Comparison of ENCODE assay signal across 8 mouse cellular contexts in the genomic region with DNA sequence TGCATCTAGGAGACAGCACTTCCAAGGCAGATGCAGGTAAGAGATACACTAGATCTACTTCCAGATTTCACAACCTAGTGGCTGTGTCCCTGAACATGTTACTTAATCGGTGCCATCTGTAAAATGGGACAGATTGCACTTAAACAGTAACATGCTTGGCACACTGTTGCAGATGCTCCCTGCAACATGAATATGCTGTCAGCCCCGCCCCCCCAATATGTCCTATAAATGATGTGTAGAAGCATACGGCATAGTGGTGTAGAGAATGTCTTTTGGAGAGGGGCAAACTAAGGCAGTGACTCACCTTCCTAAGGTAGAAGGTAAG. TPM values are rescaled to one million over a fixed set of nuclear protein-coding genes. Genes with fewer than 3 reads are reported as not detected.
DNase-seq lines count a peak whose midpoint lies in the region; ATAC-seq and TF ChIP-seq lines count a peak whose summit lies in the region.

No protein-coding gene starts in this region.

- H3K4me2 ChIP-seq in embryonic facial prominence, embryonic 14.5 days (ENCODE audit: low read depth, low read length), result peak overlapping the region; percentile 71
- peak overlapping the region; percentile 97 for H3K4me2 ChIP-seq in intestine, postnatal 0 days (replicated peaks; ENCODE audit: low read depth)
- H3K4me2 ChIP-seq in neural tube, embryonic 14.5 days (ENCODE audit: low read depth, low read length), result peak overlapping the region; percentile 73

- H3K4me1 ChIP-seq in liver, adult 2 months (ENCODE audit: control insufficient read depth, insufficient read depth, low read length), result no peaks in the 10 kb centered on the region; the same call in 1 of the 2 replicates
- peaks cover 9% of the 10 kb centered on the region for H3K4me1 ChIP-seq in embryonic facial prominence, embryonic 14.5 days (ENCODE audit: control insufficient read depth, insufficient read depth, low read length)
- H3K4me1 ChIP-seq in intestine, postnatal 0 days (replicated peaks; ENCODE audit: control insufficient read depth, insufficient read depth, low read length), result no peaks in the 10 kb centered on the region
- peaks cover 25% of the 10 kb centered on the region for H3K4me1 ChIP-seq in neural tube, embryonic 14.5 days (ENCODE audit: control insufficient read depth, insufficient read depth, low read length)

- no peak for ATAC-seq in embryonic facial prominence, embryonic 14.5 days (ENCODE audit: low read depth)
- ATAC-seq in intestine, postnatal 0 days, result no peak
- ATAC-seq in neural tube, embryonic 14.5 days (ENCODE audit: low read depth), result no peak

- no peaks in the 10 kb centered on the region for H3K9me3 ChIP-seq in embryonic facial prominence, embryonic 14.5 days (ENCODE audit: control insufficient read depth, low read length)
- no peaks in the 10 kb centered on the region for H3K9me3 ChIP-seq in intestine, postnatal 0 days (ENCODE audit: control insufficient read depth)
- no peaks in the 10 kb centered on the region for H3K9me3 ChIP-seq in neural tube, embryonic 14.5 days (ENCODE audit: control insufficient read depth, low read length)

- no peak overlapping the region for H3K4me3 ChIP-seq in liver, adult 2 months (ENCODE audit: insufficient read depth, low read depth, low read length)
- H3K4me3 ChIP-seq in embryonic facial prominence, embryonic 14.5 days (ENCODE audit: low read depth, low read length), result peak overlapping the region; percentile 80
- H3K4me3 ChIP-seq in intestine, postnatal 0 days (ENCODE audit: low read depth, low read length), result peak overlapping the region; percentile 74; the same call in 1 of the 2 replicates
- H3K4me3 ChIP-seq in neural tube, embryonic 14.5 days (ENCODE audit: low read depth, low read length), result peak overlapping the region; percentile 93

- H3K27me3 ChIP-seq in liver, adult 2 months (ENCODE audit: control insufficient read depth, insufficient read depth, low read length), result peaks cover 13% of the 10 kb centered on the region
- H3K27me3 ChIP-seq in embryonic facial prominence, embryonic 14.5 days (replicated peaks; ENCODE audit: control insufficient read depth, insufficient read depth, low read length), result peaks cover 20% of the 10 kb centered on the region
- H3K27me3 ChIP-seq in intestine, postnatal 0 days (replicated peaks; ENCODE audit: control insufficient read depth, insufficient read depth, low read length), result peaks cover 11% of the 10 kb centered on the region; the same call in 1 of the 2 replicates
- H3K27me3 ChIP-seq in neural tube, embryonic 14.5 days (ENCODE audit: control insufficient read depth, insufficient read depth, low read length), result no peaks in the 10 kb centered on the region

- H3K79me2 ChIP-seq in liver, adult 2 months (ENCODE audit: control insufficient read depth, insufficient read depth, low read length), result no peaks in the 10 kb centered on the region

- TF ChIP-seq CTCF in liver, adult 2 months (IDR thresholded peaks at IDR 0.05; ENCODE audit: low read depth, low read length), result no peak
- no peak for TF ChIP-seq CTCF in intestine, postnatal 0 days (IDR thresholded peaks at IDR 0.05; ENCODE audit: low read depth)

- WGBS in liver, adult 2 months, result 45% methylated on average over 3 of the region's 3 CpGs
- 30% methylated on average over 3 of the region's 3 CpGs for WGBS in embryonic facial prominence, embryonic 14.5 days
- 51% methylated on average over 3 of the region's 3 CpGs for WGBS in intestine, postnatal 0 days
- 47% methylated on average over 3 of the region's 3 CpGs for WGBS in neural tube, embryonic 14.5 days

- H3K9ac ChIP-seq in liver, adult 2 months (ENCODE audit: low read depth, low read length), result no peak overlapping the region
- H3K9ac ChIP-seq in embryonic facial prominence, embryonic 14.5 days (ENCODE audit: low read depth, low read length), result no peak overlapping the region
- no peak overlapping the region for H3K9ac ChIP-seq in intestine, postnatal 0 days (ENCODE audit: low read depth, low read length)
- no peak overlapping the region for H3K9ac ChIP-seq in neural tube, embryonic 14.5 days (replicated peaks; ENCODE audit: low read depth, low read length)

- H3K36me3 ChIP-seq in liver, adult 2 months (ENCODE audit: control insufficient read depth, insufficient read depth, low read length), result no peaks in the 10 kb centered on the region
- H3K36me3 ChIP-seq in embryonic facial prominence, embryonic 14.5 days (ENCODE audit: control insufficient read depth, insufficient read depth, low read length), result peaks cover 41% of the 10 kb centered on the region
- peaks cover 32% of the 10 kb centered on the region; the same call in 1 of the 2 replicates for H3K36me3 ChIP-seq in intestine, postnatal 0 days (ENCODE audit: control insufficient read depth, insufficient read depth)
- H3K36me3 ChIP-seq in neural tube, embryonic 14.5 days (ENCODE audit: control insufficient read depth, insufficient read depth, low read length), result peaks cover 34% of the 10 kb centered on the region

- peak; percentile 5 for DNase-seq in liver, adult 2 months (ENCODE audit: extremely low read depth, low read depth, low spot score)
- no peak for DNase-seq in liver
- no peak for DNase-seq in embryonic facial prominence, embryonic 14.5 days (ENCODE audit: low spot score)
- no peak for DNase-seq in cerebellum, adult 9-10 months
- DNase-seq in thymus, postnatal 4 days, result no peak
- DNase-seq in MN1 (ENCODE audit: low spot score), result no peak

- H3K27ac ChIP-seq in liver, adult 2 months (replicated peaks; ENCODE audit: insufficient read depth, low read depth, low read length), result no peak overlapping the region
- no peak overlapping the region for H3K27ac ChIP-seq in embryonic facial prominence, embryonic 14.5 days (replicated peaks; ENCODE audit: low read depth, low read length)
- no peak overlapping the region for H3K27ac ChIP-seq in intestine, postnatal 0 days (ENCODE audit: low read depth, low read length)
- H3K27ac ChIP-seq in neural tube, embryonic 14.5 days (ENCODE audit: low read depth, low read length), result no peak overlapping the region

- no peak for TF ChIP-seq POLR2A in liver, adult 2 months (IDR thresholded peaks at IDR 0.05; ENCODE audit: extremely low read depth, insufficient read depth, low read length)

RNA-seq across cellular contexts. Expression of a gene that starts 1.2 kb away (rescaled TPM):
- total RNA-seq in liver, adult 2 months (2014; rRNA removed), result 1.4 and 1.9 TPM in 2 replicates
- polyA plus RNA-seq in liver, adult 2 months (2012; rRNA removed), result 2.9 and 3.4 TPM in 2 replicates
- 65.1 and 66.0 TPM in 2 replicates for polyA plus RNA-seq in embryonic facial prominence, embryonic 14.5 days (2014; fragmentation: Nextera tagmentation; extraction: Ambion mirVana)
- polyA plus RNA-seq in intestine, postnatal 0 days (2015; fragmentation: Nextera tagmentation; extraction: Ambion mirVana), result 21.8 and 22.3 TPM in 2 replicates
- 44.7 and 45.4 TPM in 2 replicates for polyA plus RNA-seq in neural tube, embryonic 14.5 days (2014; fragmentation: Nextera tagmentation; extraction: Ambion mirVana)

RNA-seq across cellular contexts. Expression of a gene that starts 1.4 kb away (rescaled TPM):
- total RNA-seq in liver, adult 2 months (2014; rRNA removed), result 0.55 TPM in 1 of 2 replicates, not detected in the other
- 0.06 and 0.15 TPM in 2 replicates for polyA plus RNA-seq in liver, adult 2 months (2012; rRNA removed)
- 1.3 and 1.6 TPM in 2 replicates for polyA plus RNA-seq in embryonic facial prominence, embryonic 14.5 days (2014; fragmentation: Nextera tagmentation; extraction: Ambion mirVana)
- 1.3 and 1.6 TPM in 2 replicates for polyA plus RNA-seq in intestine, postnatal 0 days (2015; fragmentation: Nextera tagmentation; extraction: Ambion mirVana)
- polyA plus RNA-seq in neural tube, embryonic 14.5 days (2014; fragmentation: Nextera tagmentation; extraction: Ambion mirVana), result 34.0 and 38.3 TPM in 2 replicates

RNA-seq across cellular contexts. Expression of a gene that starts 27.7 kb away (rescaled TPM):
- not detected in 2 replicates for total RNA-seq in liver, adult 2 months (2014; rRNA removed)
- not detected in 2 replicates for polyA plus RNA-seq in liver, adult 2 months (2012; rRNA removed)
- 0.16 and 0.18 TPM in 2 replicates for polyA plus RNA-seq in embryonic facial prominence, embryonic 14.5 days (2014; fragmentation: Nextera tagmentation; extraction: Ambion mirVana)
- polyA plus RNA-seq in intestine, postnatal 0 days (2015; fragmentation: Nextera tagmentation; extraction: Ambion mirVana), result 0.97 and 1.2 TPM in 2 replicates
- 4.7 and 6.9 TPM in 2 replicates for polyA plus RNA-seq in neural tube, embryonic 14.5 days (2014; fragmentation: Nextera tagmentation; extraction: Ambion mirVana)

RNA-seq across cellular contexts. Expression of a gene that starts 28.3 kb away (rescaled TPM):
- total RNA-seq in liver, adult 2 months (2014; rRNA removed), result 0.65 and 1.5 TPM in 2 replicates
- polyA plus RNA-seq in liver, adult 2 months (2012; rRNA removed), result 0.51 and 1.3 TPM in 2 replicates
- 98.7 and 102 TPM in 2 replicates for polyA plus RNA-seq in embryonic facial prominence, embryonic 14.5 days (2014; fragmentation: Nextera tagmentation; extraction: Ambion mirVana)
- polyA plus RNA-seq in intestine, postnatal 0 days (2015; fragmentation: Nextera tagmentation; extraction: Ambion mirVana), result 17.1 and 17.6 TPM in 2 replicates
- polyA plus RNA-seq in neural tube, embryonic 14.5 days (2014; fragmentation: Nextera tagmentation; extraction: Ambion mirVana), result 18.7 and 21.4 TPM in 2 replicates

RNA-seq across cellular contexts. Expression of a gene that starts 28.9 kb away (rescaled TPM):
- not detected in 2 replicates for total RNA-seq in liver, adult 2 months (2014; rRNA removed)
- polyA plus RNA-seq in liver, adult 2 months (2012; rRNA removed), result 0.44 and 0.53 TPM in 2 replicates
- 5.9 and 9.7 TPM in 2 replicates for polyA plus RNA-seq in embryonic facial prominence, embryonic 14.5 days (2014; fragmentation: Nextera tagmentation; extraction: Ambion mirVana)
- 3.2 and 3.3 TPM in 2 replicates for polyA plus RNA-seq in intestine, postnatal 0 days (2015; fragmentation: Nextera tagmentation; extraction: Ambion mirVana)
- polyA plus RNA-seq in neural tube, embryonic 14.5 days (2014; fragmentation: Nextera tagmentation; extraction: Ambion mirVana), result 8.2 and 12.3 TPM in 2 replicates

Comparison
In these comparisons a context has a peak if more than half of its experiments do, and no peak if none do; other contexts are left out.
1. RNA of a gene that starts 1.4 kb away (polyA plus RNA-seq): 34.0 to 38.3 TPM in neural tube, embryonic 14.5 days; 1.3 to 1.6 TPM in embryonic facial prominence, embryonic 14.5 days, 1.3 to 1.6 TPM in intestine, postnatal 0 days and 0.06 to 0.15 TPM in liver, adult 2 months; every median in the first group is over 10 times any median in the second.
2. Peak in every context shown above with its lines, with median percentiles within 50 percentile points of each other: H3K4me2 ChIP-seq.